Mouse (Mus musculus) kidney, adult 2 months (tissue): ENCODE measurements at regions not wholly inside any gene's neighbourhood (a gene's known extent, or its start where the extent isn't known, plus 50 kb on each side); places are given as distances from the start of the nearest gene placed in this dataset.

Experiments used
- DNase-seq: peaks from one replicate; pipeline ENCODE4 v3.0.0; 2021
- H3K27ac ChIP-seq: fragments of 200-500 bp; 2 replicates; pipeline ENCODE4 v1.5.1; 2012; ENCODE audit warnings: low read depth, low read length, control low read depth, inconsistent platforms; ENCODE audit not compliant: insufficient read depth
- H3K27me3 ChIP-seq: fragments of 200-500 bp; replicated peaks from 2 replicates; pipeline ENCODE4 v1.6.1; 2012; ENCODE audit warnings: mild to moderate bottlenecking, moderate library complexity, low read length, inconsistent platforms; ENCODE audit not compliant: control insufficient read depth, insufficient read depth
- H3K36me3 ChIP-seq: fragments of 200-500 bp; 2 replicates; pipeline ENCODE4 v1.6.1; 2012; ENCODE audit warnings: mild to moderate bottlenecking, moderate library complexity, low read length, inconsistent platforms; ENCODE audit not compliant: control insufficient read depth, insufficient read depth
- H3K4me1 ChIP-seq: fragments of 200-500 bp; 2 replicates; pipeline ENCODE4 v1.6.1; 2011; ENCODE audit warnings: low read length; ENCODE audit not compliant: control insufficient read depth, insufficient read depth
- H3K4me3 ChIP-seq: fragments of 200-500 bp; 2 replicates; pipeline ENCODE4 v1.5.1; 2011; ENCODE audit warnings: mild to moderate bottlenecking, low read depth, low read length, control low read depth; ENCODE audit not compliant: insufficient read depth
- CTCF ChIP-seq: fragments of 200-500 bp; conservative IDR thresholded peaks from 2 replicates; pipeline ENCODE4 v1.5.1; 2011; ENCODE audit warnings: low read depth, mild to moderate bottlenecking, control low read depth, low read length, moderate library complexity, mixed read lengths; ENCODE audit not compliant: insufficient read depth, insufficient read length
- POLR2A ChIP-seq: fragments of 200-500 bp; IDR thresholded peaks from one replicate; pipeline ENCODE4 v1.6.1; 2011; ENCODE audit warnings: low read depth, low read length, control low read depth
- WGBS: fragments of 180-500 bp; shearing (Covaris S2); methylation state at CpG from one replicate; pipeline ENCODE4 v1.1.7; 2018; 5-methylcytosine and 5-hydroxymethylcytosine counted together

DNA sequence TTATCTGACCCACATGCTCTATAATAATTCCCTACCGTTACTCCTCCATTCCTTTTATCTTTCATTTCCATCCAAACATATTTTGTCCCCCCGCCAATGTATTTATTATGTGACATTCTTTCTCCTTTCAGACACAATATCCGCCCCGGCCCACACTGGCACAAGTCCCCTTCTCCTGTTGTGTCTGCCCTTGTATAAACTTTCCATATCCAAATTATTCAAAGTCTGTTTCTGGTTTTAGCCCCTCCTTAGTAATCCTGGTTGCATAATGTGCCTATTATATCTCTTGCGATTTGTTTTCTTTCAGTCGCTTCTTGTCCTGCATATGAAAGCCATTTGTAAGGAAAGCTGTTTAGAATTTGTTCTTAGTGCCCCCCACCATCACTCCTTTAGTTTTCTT is 69.3 kb upstream of the Cachd1 start:
- Histone ChIP-seq H3K4me1 (no peaks in the 10 kb centered on the region), H3K27ac (no peak overlapping the region), H3K27me3 (no peaks in the 10 kb centered on the region), H3K4me3 (no peak overlapping the region), H3K36me3 (no peaks in the 10 kb centered on the region)
- 74% methylated on average over 6 of the region's 6 CpGs for WGBS
- no peak for DNase-seq
- TF ChIP-seq POLR2A: no peak
- TF ChIP-seq CTCF: no peak

DNA sequence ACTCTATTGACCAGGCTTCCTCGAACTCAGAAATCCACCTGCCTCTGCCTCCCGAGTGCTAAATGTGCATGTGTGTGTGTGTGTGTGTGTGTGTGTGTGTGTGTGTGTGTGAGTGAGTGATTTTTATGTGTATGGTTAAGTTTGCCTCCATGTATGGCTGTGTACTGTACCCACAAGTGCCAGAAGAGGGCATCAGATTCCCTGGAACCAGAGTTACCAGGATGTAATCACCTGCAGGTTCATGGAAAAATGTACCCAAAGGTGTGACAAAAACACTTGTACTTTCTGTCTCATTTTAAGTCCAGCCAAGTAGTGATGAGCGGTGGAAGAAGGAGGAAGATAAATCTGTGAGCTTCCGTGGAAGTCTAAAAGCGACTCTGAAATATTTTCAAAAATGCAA is 68.2 kb upstream of the Cachd1 start:
- Histone ChIP-seq H3K4me3 (no peak overlapping the region), H3K4me1 (no peaks in the 10 kb centered on the region), H3K27ac (no peak overlapping the region), H3K27me3 (no peaks in the 10 kb centered on the region), H3K36me3 (no peaks in the 10 kb centered on the region)
- DNase-seq: no peak
- no peak for TF ChIP-seq CTCF
- no peak for TF ChIP-seq POLR2A
- 91% methylated on average over 5 of the region's 5 CpGs for WGBS

DNA sequence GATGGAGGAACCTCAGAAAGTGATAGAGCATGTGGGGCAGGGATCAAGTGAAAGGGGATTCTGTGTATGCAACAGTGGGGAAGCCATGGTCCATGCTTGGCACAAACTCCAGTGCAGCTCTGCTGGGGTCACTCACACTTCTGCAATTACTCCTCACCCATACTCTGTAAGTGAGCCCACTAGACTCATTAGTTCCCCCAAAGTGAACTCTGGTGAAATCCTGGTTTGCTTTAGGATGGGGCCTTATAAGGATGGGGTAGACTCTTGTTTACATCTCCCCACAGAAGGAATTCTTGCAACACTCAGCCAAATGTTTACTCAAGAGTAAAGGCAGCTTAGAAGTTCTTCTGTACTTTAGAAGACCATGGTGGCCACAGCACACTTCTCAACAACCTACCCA is 62.2 kb upstream of the Cachd1 start:
- no peak overlapping the region for H3K27ac ChIP-seq
- DNase-seq: no peak
- no peaks in the 10 kb centered on the region for H3K36me3 ChIP-seq
- no peak overlapping the region for H3K4me3 ChIP-seq
- no peak for TF ChIP-seq CTCF
- TF ChIP-seq POLR2A: no peak
- H3K27me3 ChIP-seq: no peaks in the 10 kb centered on the region
- H3K4me1 ChIP-seq: no peaks in the 10 kb centered on the region

DNA sequence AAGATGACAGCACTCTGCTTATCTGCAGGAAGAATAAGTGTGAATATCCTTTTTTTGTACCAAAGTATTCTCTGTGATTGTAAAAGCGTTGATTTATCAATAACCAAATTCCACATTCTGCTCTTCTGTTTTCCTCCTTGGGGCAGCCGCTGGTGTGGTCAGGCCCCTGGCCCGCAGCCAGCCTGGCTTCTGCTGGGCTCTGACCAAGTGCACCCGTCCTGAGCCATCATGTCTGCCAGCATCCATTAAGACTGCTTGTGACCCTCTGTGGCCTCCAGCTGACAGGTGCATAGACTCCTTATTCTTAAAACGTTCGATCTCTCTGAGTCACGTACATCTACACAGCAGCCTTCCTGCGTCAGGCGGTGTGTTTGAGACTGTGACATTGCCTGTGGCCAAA is 58.9 kb upstream of the Cachd1 start:
- no peak overlapping the region for H3K27ac ChIP-seq
- H3K4me3 ChIP-seq: no peak overlapping the region
- no peaks in the 10 kb centered on the region for H3K27me3 ChIP-seq
- TF ChIP-seq POLR2A: no peak
- no peak for TF ChIP-seq CTCF
- WGBS: 81% methylated on average over 9 of the region's 9 CpGs
- DNase-seq: no peak
- no peaks in the 10 kb centered on the region for H3K36me3 ChIP-seq
- H3K4me1 ChIP-seq: no peaks in the 10 kb centered on the region

DNA sequence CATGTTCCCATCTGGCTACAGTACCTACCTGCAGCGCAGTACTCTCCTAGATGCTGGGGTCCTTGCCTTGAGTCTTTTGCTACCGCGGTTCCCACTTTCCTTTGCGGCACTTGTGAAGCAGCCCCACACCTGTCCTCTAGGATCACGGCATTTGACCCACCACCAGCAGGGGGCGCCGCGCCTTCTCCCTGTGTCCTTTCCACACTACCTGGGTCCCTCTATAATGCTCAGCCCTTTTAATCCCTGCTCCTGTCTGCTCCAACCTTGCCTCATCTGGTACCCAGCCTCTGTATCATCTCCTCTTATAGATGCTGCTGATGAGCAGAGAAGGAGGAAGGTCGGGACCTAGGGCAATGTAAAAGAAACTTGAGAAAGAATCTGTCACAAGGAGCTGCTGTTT is 53.9 kb upstream of the Cachd1 start:
- Histone ChIP-seq H3K4me3 (no peak overlapping the region), H3K36me3 (no peaks in the 10 kb centered on the region), H3K4me1 (no peaks in the 10 kb centered on the region), H3K27ac (no peak overlapping the region), H3K27me3 (no peaks in the 10 kb centered on the region)
- 26% methylated on average over 9 of the region's 9 CpGs for WGBS
- peak; percentile 73 for DNase-seq
- no peak for TF ChIP-seq POLR2A
- TF ChIP-seq CTCF: peak; percentile 62

DNA sequence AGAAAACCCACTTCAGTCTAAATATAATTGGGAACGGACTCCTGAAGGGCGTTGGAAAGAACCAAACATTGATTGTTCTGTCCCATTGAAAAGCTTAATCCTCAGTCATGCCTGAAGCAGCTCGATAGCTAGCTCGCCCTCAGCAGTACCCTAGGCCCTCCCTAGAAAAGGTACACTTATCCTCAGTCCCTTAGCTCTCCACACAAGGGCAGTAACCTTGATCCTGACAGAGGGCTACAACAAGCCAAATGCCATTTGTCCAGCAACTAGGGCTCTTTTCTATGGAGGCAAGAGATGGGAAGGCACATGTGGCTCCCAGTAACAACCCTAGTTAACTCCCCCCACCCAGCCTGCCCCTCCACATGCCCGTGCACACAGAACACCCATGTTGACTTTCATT is 53.4 kb upstream of the Cachd1 start:
- no peak for DNase-seq
- Histone ChIP-seq H3K27me3 (no peaks in the 10 kb centered on the region), H3K36me3 (no peaks in the 10 kb centered on the region), H3K27ac (no peak overlapping the region), H3K4me1 (0 out of 2 replicates have a peak, but pooled peaks cover 2% of the 10 kb centered on the region), H3K4me3 (no peak overlapping the region)
- 82% methylated on average over 5 of the region's 5 CpGs for WGBS
- TF ChIP-seq POLR2A (no peak), CTCF (no peak)

DNA sequence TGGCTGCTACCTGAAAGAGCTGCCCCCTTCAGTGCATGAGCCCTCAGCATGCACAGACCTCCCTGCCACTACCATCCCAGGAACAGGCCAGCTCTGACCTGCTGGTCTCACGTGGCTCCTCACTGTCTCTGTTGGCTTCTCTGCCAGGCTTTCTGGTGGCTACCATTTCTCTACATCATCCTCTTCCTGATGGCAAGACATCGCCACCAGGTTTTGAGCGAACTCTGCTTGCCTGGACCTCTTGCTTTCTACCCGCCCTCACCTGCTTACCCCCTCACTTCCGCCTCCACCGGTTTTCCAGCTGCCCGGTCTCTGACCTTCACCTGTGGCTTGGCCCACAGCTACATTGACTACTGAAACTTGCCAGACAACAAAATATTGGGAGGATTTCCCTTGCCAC is 50.7 kb upstream of the Cachd1 start:
- H3K4me1 ChIP-seq: peaks cover 3% of the 10 kb centered on the region; the same call in 1 of the 2 replicates
- 92% methylated on average over 7 of the region's 7 CpGs for WGBS
- DNase-seq: no peak
- H3K4me3 ChIP-seq: no peak overlapping the region
- no peaks in the 10 kb centered on the region for H3K27me3 ChIP-seq
- no peak overlapping the region for H3K27ac ChIP-seq
- no peak for TF ChIP-seq CTCF
- no peak for TF ChIP-seq POLR2A
- H3K36me3 ChIP-seq: no peaks in the 10 kb centered on the region

DNA sequence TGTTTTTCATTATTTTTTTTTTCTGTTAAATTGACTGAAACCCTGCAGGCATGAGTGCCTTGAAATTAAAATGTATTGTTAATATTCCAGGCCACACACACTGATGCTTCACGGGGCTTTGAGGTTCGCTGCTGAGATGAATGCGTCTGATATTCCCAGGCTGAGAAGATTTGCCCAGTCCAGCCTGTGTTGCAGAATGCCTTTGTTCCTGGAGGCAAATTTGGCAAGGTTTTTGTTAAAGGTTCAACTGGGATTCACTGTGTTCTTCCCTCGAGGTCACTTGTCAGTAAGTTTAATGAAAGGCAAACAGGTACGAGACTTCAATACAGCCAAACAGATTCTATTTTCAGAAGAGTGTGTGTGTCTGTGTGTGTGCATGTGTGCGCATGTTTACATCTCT is 50.0 kb upstream of the Cachd1 start:
- DNase-seq: no peak
- Histone ChIP-seq H3K27me3 (no peaks in the 10 kb centered on the region), H3K27ac (no peak overlapping the region), H3K4me3 (no peak overlapping the region), H3K4me1 (peaks cover 3% of the 10 kb centered on the region; the same call in 1 of the 2 replicates), H3K36me3 (no peaks in the 10 kb centered on the region)
- 75% methylated on average over 6 of the region's 6 CpGs for WGBS
- no peak for TF ChIP-seq POLR2A
- TF ChIP-seq CTCF: no peak
